Mouse (Mus musculus) embryo, embryonic 10.5 days (tissue): ENCODE results near the gene Slc7a6os.

Source experiments
- DNase-seq: peaks from one replicate; pipeline ENCODE4 v3.0.0-alpha.2; 2015; ENCODE audit warnings: low spot score

The Slc7a6os gene

GRCm38 (mm10) chr8:106177594-106177993, 33.1 kb downstream of the Slc7a6os start:
- DNase-seq = peak; percentile 10

- DNase-seq = peak; percentile 22
Observed at GRCm38 (mm10) chr8:106176891-106177290, 33.8 kb downstream of the Slc7a6os start.

- no peak for DNase-seq
Observed at GRCm38 (mm10) chr8:106173566-106173965, 37.2 kb downstream of the Slc7a6os start.

GRCm38 (mm10) chr8:106169934-106170480, 40.7 kb downstream of the Slc7a6os start:
- DNase-seq = peak; percentile 24

GRCm38 (mm10) chr8:106169017-106169933, 41.5 kb downstream of the Slc7a6os start:
- peak; percentile 64 for DNase-seq

GRCm38 (mm10) chr8:106168356-106169016, 42.2 kb downstream of the Slc7a6os start, which contains the start of gene Slc7a6:
Slc7a6 (plus strand) TSS chr8:106168857.
- DNase-seq = peak; percentile 85

- DNase-seq = peak; percentile 83
Observed at GRCm38 (mm10) chr8:106165460-106165859, 45.3 kb downstream of the Slc7a6os start.

GRCm38 (mm10) chr8:106163251-106163650, 47.5 kb downstream of the Slc7a6os start:
- DNase-seq = no peak

GRCm38 (mm10) chr8:106159876-106160275, 50.9 kb downstream of the Slc7a6os start:
- no peak for DNase-seq

GRCm38 (mm10) chr8:106158381-106158780, 52.4 kb downstream of the Slc7a6os start:
- no peak for DNase-seq

GRCm38 (mm10) chr8:106157419-106157818, 53.3 kb downstream of the Slc7a6os start:
- no peak for DNase-seq

- no peak for DNase-seq
Observed at GRCm38 (mm10) chr8:106152876-106153275, 57.9 kb downstream of the Slc7a6os start.

GRCm38 (mm10) chr8:106151041-106151440, 59.7 kb downstream of the Slc7a6os start:
- no peak for DNase-seq
